Mouse (Mus musculus): Measurements from ENCODE around the gene Plxna2. TPM values are rescaled to one million over a fixed set of nuclear protein-coding genes. Genes with fewer than 3 reads are reported as not detected.

Plxna2 gene
- polyA plus RNA-seq, 1 experiment from 2014 or later: 4.5 TPM

GRCm38 (mm10) chr1:194687746-194688145 is 69.7 kb downstream of the Plxna2 start:
- Histone ChIP-seq H3K4me2 (replicated peaks; ENCODE audit: low read depth, low read length) (no peak overlapping the region), H3K4me3 (ENCODE audit: low read depth, low read length) (no peak overlapping the region), H3K27me3 (replicated peaks; ENCODE audit: insufficient read depth, low read length) (no peaks in the 10 kb centered on the region), H3K9ac (replicated peaks; ENCODE audit: low read depth) (no peak overlapping the region), H3K4me1 (ENCODE audit: insufficient read depth, low read depth, low read length) (no peaks in the 10 kb centered on the region), H3K27ac (ENCODE audit: low read length) (no peak overlapping the region; the same call in 1 of the 2 replicates), H3K36me3 (ENCODE audit: insufficient read depth, low read length) (no peaks in the 10 kb centered on the region), H3K9me3 (ENCODE audit: low read length) (no peaks in the 10 kb centered on the region)
- ATAC-seq (peak; percentile 79), DNase-seq (ENCODE audit: low spot score) (peak; percentile 54)
- 30% methylated on average over 1 of the region's 1 CpGs for WGBS
- TF ChIP-seq CTCF (IDR thresholded peaks at IDR 0.05) (no peak), EP300 (IDR thresholded peaks at IDR 0.05) (peak; percentile 38; the same call in 1 of the 2 replicates)

- Histone ChIP-seq H3K27me3 (replicated peaks; ENCODE audit: insufficient read depth, low read length) (no peaks in the 10 kb centered on the region), H3K4me3 (ENCODE audit: low read depth, low read length) (no peak overlapping the region), H3K27ac (ENCODE audit: low read length) (no peak overlapping the region; the same call in 1 of the 2 replicates), H3K9ac (replicated peaks; ENCODE audit: low read depth) (no peak overlapping the region), H3K36me3 (ENCODE audit: insufficient read depth, low read length) (no peaks in the 10 kb centered on the region), H3K4me1 (ENCODE audit: insufficient read depth, low read depth, low read length) (no peaks in the 10 kb centered on the region), H3K9me3 (ENCODE audit: low read length) (no peaks in the 10 kb centered on the region), H3K4me2 (replicated peaks; ENCODE audit: low read depth, low read length) (no peak overlapping the region)
- DNase-seq (ENCODE audit: low spot score): no peak
- 43% methylated on average over 2 of the region's 2 CpGs for WGBS
- TF ChIP-seq EP300 (IDR thresholded peaks at IDR 0.05) (no peak), CTCF (IDR thresholded peaks at IDR 0.05) (no peak)
- ATAC-seq: no peak
Observed at GRCm38 (mm10) chr1:194688161-194688560, 70.1 kb downstream of the Plxna2 start.

DNA sequence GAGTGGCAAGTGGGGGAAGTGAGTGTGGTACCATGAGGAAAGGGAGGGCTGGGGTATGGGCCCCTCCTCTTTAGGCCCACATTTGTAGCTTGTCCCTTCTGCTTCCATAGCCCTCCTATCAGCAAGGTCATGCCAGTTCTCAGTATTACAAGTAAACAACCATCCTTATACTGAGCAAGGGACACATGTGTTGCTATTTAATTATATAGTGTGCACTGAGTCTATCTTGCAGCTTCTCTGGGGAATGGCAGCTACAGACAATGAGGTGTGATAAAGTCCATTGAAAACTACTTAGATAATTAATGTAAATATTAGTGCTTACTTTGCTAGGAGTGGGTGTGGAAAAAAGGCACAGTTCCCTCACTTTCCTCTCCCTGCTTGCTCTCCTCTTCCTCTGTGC is 75.0 kb downstream of the Plxna2 start:
- DNase-seq (ENCODE audit: low spot score) (no peak), ATAC-seq (no peak)
- no peak overlapping the region for H3K27ac ChIP-seq (ENCODE audit: low read length)
- no peak overlapping the region for H3K4me2 ChIP-seq (replicated peaks; ENCODE audit: low read depth, low read length)
- H3K27me3 ChIP-seq (replicated peaks; ENCODE audit: insufficient read depth, low read length): no peaks in the 10 kb centered on the region
- TF ChIP-seq EP300 (IDR thresholded peaks at IDR 0.05) (no peak), CTCF (IDR thresholded peaks at IDR 0.05) (no peak)
- H3K9ac ChIP-seq (replicated peaks; ENCODE audit: low read depth): no peak overlapping the region
- no peaks in the 10 kb centered on the region for H3K9me3 ChIP-seq (ENCODE audit: low read length)
- H3K4me1 ChIP-seq (ENCODE audit: insufficient read depth, low read depth, low read length): no peaks in the 10 kb centered on the region; the same call in 1 of the 2 replicates
- no peak overlapping the region for H3K4me3 ChIP-seq (ENCODE audit: low read depth, low read length)
- no peaks in the 10 kb centered on the region for H3K36me3 ChIP-seq (ENCODE audit: insufficient read depth, low read length)

GRCm38 (mm10) chr1:194693488-194693887 is 75.5 kb downstream of the Plxna2 start:
- TF ChIP-seq CTCF (IDR thresholded peaks at IDR 0.05): no peak
- no peak for DNase-seq (ENCODE audit: low spot score)
- no peaks in the 10 kb centered on the region; the same call in 1 of the 2 replicates for H3K4me1 ChIP-seq (ENCODE audit: insufficient read depth, low read depth, low read length)
- no peak overlapping the region for H3K4me3 ChIP-seq (ENCODE audit: low read depth, low read length)
- no peak overlapping the region for H3K9ac ChIP-seq (replicated peaks; ENCODE audit: low read depth)
- H3K36me3 ChIP-seq (ENCODE audit: insufficient read depth, low read length): no peaks in the 10 kb centered on the region
- H3K9me3 ChIP-seq (ENCODE audit: low read length): no peaks in the 10 kb centered on the region
- no peaks in the 10 kb centered on the region for H3K27me3 ChIP-seq (replicated peaks; ENCODE audit: insufficient read depth, low read length)
- H3K4me2 ChIP-seq (replicated peaks; ENCODE audit: low read depth, low read length): no peak overlapping the region
- WGBS: 83% methylated on average over 2 of the region's 2 CpGs
- ATAC-seq: no peak
- H3K27ac ChIP-seq (ENCODE audit: low read length): no peak overlapping the region

GRCm38 (mm10) chr1:194694805-194695204 is 76.8 kb downstream of the Plxna2 start:
- WGBS: 67% methylated on average over 2 of the region's 2 CpGs
- DNase-seq (ENCODE audit: low spot score) (no peak), ATAC-seq (no peak)
- Histone ChIP-seq H3K9ac (replicated peaks; ENCODE audit: low read depth) (no peak overlapping the region), H3K27me3 (replicated peaks; ENCODE audit: insufficient read depth, low read length) (no peaks in the 10 kb centered on the region), H3K9me3 (ENCODE audit: low read length) (no peaks in the 10 kb centered on the region), H3K27ac (ENCODE audit: low read length) (no peak overlapping the region), H3K36me3 (ENCODE audit: insufficient read depth, low read length) (no peaks in the 10 kb centered on the region), H3K4me1 (ENCODE audit: insufficient read depth, low read depth, low read length) (no peaks in the 10 kb centered on the region; the same call in 1 of the 2 replicates), H3K4me3 (ENCODE audit: low read depth, low read length) (no peak overlapping the region), H3K4me2 (replicated peaks; ENCODE audit: low read depth, low read length) (no peak overlapping the region)
- TF ChIP-seq CTCF (IDR thresholded peaks at IDR 0.05): no peak
- TF ChIP-seq EP300 (IDR thresholded peaks at IDR 0.05): no peak

- H3K4me1 ChIP-seq (ENCODE audit: insufficient read depth, low read depth, low read length): no peaks in the 10 kb centered on the region; the same call in 1 of the 2 replicates
- no peak for ATAC-seq
- no peak overlapping the region for H3K4me2 ChIP-seq (replicated peaks; ENCODE audit: low read depth, low read length)
- no peaks in the 10 kb centered on the region for H3K36me3 ChIP-seq (ENCODE audit: insufficient read depth, low read length)
- TF ChIP-seq EP300 (IDR thresholded peaks at IDR 0.05): no peak
- TF ChIP-seq CTCF (IDR thresholded peaks at IDR 0.05): no peak
- no peak for DNase-seq (ENCODE audit: low spot score)
- no peak overlapping the region for H3K27ac ChIP-seq (ENCODE audit: low read length)
- H3K9me3 ChIP-seq (ENCODE audit: low read length): no peaks in the 10 kb centered on the region
- 46% methylated on average over 2 of the region's 2 CpGs for WGBS
- H3K4me3 ChIP-seq (ENCODE audit: low read depth, low read length): no peak overlapping the region
- no peak overlapping the region for H3K9ac ChIP-seq (replicated peaks; ENCODE audit: low read depth)
- H3K27me3 ChIP-seq (replicated peaks; ENCODE audit: insufficient read depth, low read length): no peaks in the 10 kb centered on the region
Observed at GRCm38 (mm10) chr1:194697439-194697838, 79.4 kb downstream of the Plxna2 start.

DNA sequence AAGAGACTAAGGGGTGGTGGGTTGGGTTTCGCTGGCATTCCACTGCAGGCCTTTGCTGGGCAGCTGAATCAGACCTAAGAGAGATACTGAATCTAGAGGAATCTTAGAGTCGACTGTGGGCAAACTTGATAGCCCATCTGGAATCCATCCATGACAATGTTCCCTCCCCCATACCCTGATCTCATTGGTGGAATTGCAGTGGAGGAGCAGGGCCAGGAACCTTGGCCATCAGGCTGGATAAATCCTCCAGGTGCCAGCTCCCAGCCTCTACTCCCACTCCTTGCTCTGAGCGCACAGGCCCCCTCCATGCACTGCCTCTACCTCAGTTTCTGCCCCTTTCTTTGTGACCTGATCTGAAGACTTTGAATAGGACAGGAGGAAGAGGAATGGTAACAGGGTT is 81.3 kb downstream of the Plxna2 start:
- WGBS: 75% methylated on average over 3 of the region's 3 CpGs
- Histone ChIP-seq H3K9ac (replicated peaks; ENCODE audit: low read depth) (no peak overlapping the region), H3K27ac (ENCODE audit: low read length) (no peak overlapping the region), H3K4me2 (replicated peaks; ENCODE audit: low read depth, low read length) (no peak overlapping the region), H3K9me3 (ENCODE audit: low read length) (no peaks in the 10 kb centered on the region), H3K4me1 (ENCODE audit: insufficient read depth, low read depth, low read length) (no peaks in the 10 kb centered on the region; the same call in 1 of the 2 replicates), H3K27me3 (replicated peaks; ENCODE audit: insufficient read depth, low read length) (no peaks in the 10 kb centered on the region), H3K36me3 (ENCODE audit: insufficient read depth, low read length) (no peaks in the 10 kb centered on the region), H3K4me3 (ENCODE audit: low read depth, low read length) (no peak overlapping the region)
- TF ChIP-seq CTCF (IDR thresholded peaks at IDR 0.05): no peak
- TF ChIP-seq EP300 (IDR thresholded peaks at IDR 0.05): no peak
- DNase-seq (ENCODE audit: low spot score) (no peak), ATAC-seq (no peak)
